Mouse (Mus musculus): ENCODE measurements around the gene Vtn. TPM values are rescaled to one million over a fixed set of nuclear protein-coding genes. Genes with fewer than 3 reads are reported as not detected.
A peak's percentile ranks its signal among the peaks of the same experiment; 100 is the strongest.

The Vtn gene
- total RNA-seq, 2 experiments from 2014 or later = 60.0 to 67.3 TPM

DNA sequence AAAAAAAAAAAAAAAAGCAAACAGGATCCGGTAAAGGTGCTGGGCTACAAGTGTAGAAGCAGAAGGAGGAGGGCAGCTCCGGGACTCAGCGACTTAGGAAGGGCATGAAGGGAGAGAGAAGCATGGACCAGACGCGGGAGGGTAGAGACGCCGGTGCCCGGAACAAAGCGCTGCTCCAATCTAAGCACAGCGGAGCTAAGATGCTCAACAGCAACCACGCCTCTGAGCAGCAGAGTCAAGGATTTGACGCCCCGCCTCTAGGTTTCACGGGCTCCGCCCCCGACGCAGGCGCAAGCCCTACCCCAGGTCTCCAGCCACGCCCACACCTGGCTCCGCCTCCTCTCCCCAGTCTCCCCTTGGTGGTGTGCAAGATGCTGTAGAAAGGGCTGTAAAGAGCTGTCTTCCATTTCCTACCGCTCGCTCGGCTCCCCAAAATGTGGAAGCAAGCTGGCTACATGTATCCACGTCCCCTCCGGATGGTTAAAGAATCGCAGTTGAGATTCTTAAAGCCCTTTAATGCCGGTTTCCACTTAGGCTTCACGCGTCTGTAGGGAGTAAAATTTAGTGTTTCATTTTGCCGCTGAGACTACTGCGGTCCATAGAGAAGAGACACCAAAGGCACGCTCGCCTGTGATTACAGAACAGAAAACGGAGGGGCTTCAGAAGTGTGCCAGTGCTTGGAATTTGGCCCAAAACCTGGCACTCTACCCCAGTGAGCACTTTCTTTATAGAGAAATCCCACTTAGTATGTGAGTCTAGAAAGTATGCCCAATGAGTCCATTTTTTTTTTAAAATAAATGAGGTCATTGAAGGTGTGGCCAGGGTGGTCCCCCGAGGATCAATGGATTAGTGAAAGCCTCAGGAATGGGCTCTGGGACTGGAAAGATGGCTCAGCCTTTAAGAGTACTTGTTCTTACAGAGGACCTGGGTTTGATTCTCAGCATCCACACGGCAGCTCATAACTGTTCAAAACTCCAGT lies 1.1 kb upstream of the Vtn start, which contains the start of gene Sarm1:
TSS of gene Sarm1 (minus strand) at position 211 of the 979 bp plus-strand sequence.
- intact Hi-C loops (cut with DNase I) = no loop called here
- DNase-seq = peak; percentile 99

- no peak for DNase-seq
- intact Hi-C loops (cut with DNase I) = no loop called here
Observed at GRCm38 (mm10) chr11:78499543-78499942, 652 bp downstream of the Vtn start.

GRCm38 (mm10) chr11:78500623-78501202 lies 1.8 kb downstream of the Vtn start:
- intact Hi-C loops (cut with DNase I) = no loop called here
- no peak for DNase-seq

DNA sequence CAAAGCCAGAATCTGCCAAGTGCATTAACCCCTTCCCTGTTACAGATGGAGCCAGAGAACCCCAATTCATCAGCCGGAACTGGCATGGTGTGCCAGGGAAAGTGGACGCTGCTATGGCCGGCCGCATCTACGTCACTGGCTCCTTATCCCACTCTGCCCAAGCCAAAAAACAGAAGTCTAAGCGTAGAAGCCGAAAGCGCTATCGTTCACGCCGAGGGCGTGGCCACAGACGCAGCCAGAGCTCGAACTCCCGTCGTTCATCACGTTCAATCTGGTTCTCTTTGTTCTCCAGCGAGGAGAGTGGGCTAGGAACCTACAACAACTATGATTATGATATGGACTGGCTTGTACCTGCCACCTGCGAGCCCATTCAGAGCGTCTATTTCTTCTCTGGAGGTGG lies 2.6 kb downstream of the Vtn start:
- intact Hi-C loops (cut with DNase I) = no loop called here
- no peak for DNase-seq

DNA sequence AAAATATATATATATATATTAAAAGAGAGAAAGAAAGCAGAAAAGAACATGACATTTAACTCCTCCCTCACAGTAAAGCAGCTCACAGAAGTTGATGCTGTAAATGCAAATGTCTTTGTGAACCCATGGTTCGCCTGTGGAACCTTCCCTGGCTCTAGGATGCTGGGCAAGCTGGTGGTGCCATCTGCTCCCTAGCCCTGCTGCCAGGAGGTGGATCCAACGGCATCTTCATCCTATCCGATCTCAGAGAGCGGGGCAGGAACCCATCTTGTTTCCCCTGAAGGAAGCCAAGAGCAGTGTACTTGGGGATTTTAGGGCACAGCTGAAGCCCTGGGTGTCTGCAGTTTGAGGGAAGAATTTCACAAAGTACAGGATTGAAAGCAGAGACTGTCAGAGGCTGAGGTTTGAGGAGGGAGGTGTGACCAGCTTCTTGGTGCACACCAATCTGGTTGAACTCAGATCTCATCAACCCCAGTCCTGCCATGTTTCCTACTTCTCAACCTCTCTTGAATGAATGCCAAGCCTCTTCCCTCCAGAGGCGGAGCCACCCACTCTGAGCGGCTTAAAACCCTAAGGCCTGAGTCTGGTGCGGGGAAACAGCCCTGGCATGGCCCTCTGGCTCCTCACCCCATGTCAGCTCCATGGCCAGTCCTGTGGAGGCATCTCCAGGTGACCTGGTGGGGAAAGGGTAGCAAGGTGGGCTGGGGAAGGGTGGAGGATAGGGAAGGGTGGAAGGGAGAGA lies 4.2 kb downstream of the Vtn start, which contains the start of gene Sebox:
TSS of gene Sebox (plus strand) at position 539 of the 742 bp plus-strand sequence.
- intact Hi-C loops (cut with DNase I) = no loop called here
- peak; percentile 77 for DNase-seq

DNA sequence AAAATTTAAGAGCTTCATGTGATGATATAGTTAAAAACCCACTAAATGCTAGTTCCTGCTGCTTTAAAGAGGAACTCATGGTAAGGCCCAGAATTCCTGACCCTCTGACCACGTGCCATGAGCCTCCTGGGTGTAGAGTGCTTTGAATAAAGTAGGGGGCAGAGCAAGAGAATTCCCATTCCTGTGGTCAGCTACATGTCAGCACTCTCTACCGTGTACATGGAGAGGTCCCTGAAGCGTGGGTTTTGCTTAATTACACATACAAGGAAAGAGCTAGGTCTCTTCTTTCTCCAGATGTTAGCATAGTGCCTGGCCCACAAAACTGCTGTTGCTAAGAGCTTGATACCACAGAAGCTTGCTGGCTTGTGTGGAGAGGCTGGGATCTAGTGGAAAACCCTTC lies 6.5 kb downstream of the Vtn start:
- intact Hi-C loops (cut with DNase I) = no loop called here
- no peak for DNase-seq

- intact Hi-C loops (cut with DNase I) = no loop called here
- DNase-seq = peak; percentile 54
Observed at GRCm38 (mm10) chr11:78509148-78509547, 10.3 kb downstream of the Vtn start.

GRCm38 (mm10) chr11:78512025-78512957 lies 13.4 kb downstream of the Vtn start, which contains the start of the genes Tmem199 and Poldip2:
Tmem199 (minus strand) TSS chr11:78512172.
Poldip2 (plus strand) TSS chr11:78512193.
- DNase-seq = peak; percentile 95
- intact Hi-C loops (cut with DNase I) = no loop called here

DNA sequence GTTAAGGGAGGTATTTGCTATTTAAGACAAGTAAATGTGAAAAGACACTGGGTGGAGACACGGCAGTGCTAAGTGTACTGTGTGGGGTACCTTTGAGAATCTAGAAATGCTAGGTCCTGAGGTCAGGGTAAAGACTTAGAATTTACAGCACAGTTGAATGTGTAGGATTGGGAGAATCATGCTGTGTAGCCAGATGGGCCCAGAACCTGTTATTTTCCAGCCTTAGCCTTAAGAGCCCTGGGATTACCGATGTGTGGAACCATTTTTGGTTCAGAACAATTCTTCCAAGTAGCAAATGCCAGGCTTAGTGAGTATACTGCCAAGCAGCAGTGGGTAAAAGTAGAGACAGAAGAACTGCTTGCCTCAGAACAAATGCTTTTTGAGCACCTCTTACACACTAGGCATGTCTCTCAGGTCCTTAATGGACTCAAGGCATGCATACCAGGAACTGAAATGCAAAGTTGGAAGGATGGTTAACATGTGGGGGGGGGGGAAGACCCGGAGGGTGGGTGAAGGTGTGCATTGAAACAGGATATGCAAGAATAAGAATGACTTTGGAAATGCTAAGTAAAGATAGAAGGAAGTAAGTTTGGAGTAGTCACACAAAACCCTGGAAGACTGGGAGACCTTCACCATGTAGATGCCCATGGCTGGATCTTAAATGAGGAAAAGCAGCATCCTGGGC lies 14.4 kb downstream of the Vtn start:
- intact Hi-C loops (cut with DNase I) = no loop called here
- no peak for DNase-seq

- intact Hi-C loops (cut with DNase I) = no loop called here
Observed at GRCm38 (mm10) chr11:78515549-78516325, 16.8 kb downstream of the Vtn start.

GRCm38 (mm10) chr11:78518931-78519330 lies 20.0 kb downstream of the Vtn start:
- intact Hi-C loops (cut with DNase I) = no loop called here
- DNase-seq = no peak

More at GRCm38 (mm10) chr11:78515549-78516325, 16.8 kb downstream of the Vtn start:
- DNase-seq = no peak

GRCm38 (mm10) chr11:78521880-78522279 lies 23.0 kb downstream of the Vtn start:
- intact Hi-C loops (cut with DNase I) = no loop called here
- no peak for DNase-seq

DNA sequence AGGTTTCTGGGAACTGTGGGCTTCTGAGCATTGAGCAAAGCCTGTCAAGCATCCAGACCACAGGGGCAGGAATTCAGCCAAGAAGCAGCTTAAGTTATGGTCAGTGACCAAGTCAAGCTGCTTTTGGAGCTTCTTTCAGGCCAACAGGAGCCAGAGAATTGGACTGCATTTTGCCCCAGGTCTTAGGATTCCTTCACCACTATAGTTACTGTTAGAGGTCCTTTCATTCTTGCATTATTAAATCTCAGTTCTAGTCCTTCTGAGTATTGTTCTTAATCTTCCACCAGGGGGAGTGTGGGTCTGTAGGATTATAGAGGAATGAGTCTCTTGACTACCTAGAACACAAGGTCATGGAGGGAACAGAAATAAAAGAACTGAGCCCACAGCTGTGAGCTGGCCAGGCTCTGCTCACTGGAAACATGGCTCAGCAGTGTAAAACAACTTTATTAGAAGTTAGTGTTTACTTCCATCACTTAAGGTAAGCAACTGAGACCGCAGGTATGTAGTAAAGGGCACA lies 23.6 kb downstream of the Vtn start:
- intact Hi-C loops (cut with DNase I) = no loop called here
- DNase-seq = no peak

GRCm38 (mm10) chr11:78523241-78523955 lies 24.5 kb downstream of the Vtn start:
- no peak for DNase-seq
- intact Hi-C loops (cut with DNase I) = no loop called here

DNA sequence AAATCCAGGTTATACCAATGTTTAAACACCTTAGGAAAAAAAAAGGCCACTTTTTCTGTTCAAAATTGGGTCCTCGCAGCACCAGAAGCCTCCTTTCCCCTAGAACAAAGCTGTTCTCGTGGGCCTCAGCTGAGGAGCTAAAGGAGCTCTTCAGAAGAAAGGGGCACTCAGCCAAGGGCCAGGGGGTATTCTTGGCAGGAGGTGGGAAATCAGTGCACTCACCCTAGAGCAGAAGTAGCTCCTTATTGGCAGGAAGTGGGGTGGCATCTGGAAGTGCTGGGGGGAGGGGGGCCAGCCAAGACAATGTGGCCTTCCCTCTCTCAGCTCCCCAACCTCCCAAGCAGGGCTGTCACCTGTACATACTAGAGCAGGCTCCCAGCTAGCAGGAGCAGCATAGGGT lies 25.9 kb downstream of the Vtn start:
- intact Hi-C loops (cut with DNase I) = no loop called here
- peak; percentile 84 for DNase-seq

DNA sequence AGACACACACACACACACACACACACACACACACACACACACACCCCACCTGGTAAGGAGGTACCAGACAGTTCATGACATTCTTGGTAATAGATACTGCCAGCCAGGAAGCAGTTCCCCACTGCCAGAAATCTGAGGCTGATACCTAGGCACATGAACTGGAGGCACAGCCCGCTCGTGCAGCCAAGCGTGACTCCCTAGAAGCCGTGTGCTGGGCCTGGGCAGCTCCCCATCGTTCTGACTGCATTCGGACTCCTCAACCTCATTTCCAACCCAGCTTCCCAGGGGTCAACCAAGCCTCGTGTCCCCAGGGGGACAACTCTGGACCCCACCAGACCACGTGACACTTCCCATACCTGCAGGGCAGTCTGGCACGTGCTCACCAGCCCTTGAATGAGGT lies 29.8 kb downstream of the Vtn start:
- intact Hi-C loops (cut with DNase I) = no loop called here
- DNase-seq = no peak

GRCm38 (mm10) chr11:78530001-78530400 lies 31.1 kb downstream of the Vtn start:
- intact Hi-C loops (cut with DNase I) = no loop called here
- no peak for DNase-seq

GRCm38 (mm10) chr11:78531046-78531445 lies 32.2 kb downstream of the Vtn start:
- intact Hi-C loops (cut with DNase I) = no loop called here
- DNase-seq = no peak
